Mouse (Mus musculus) embryonic fibroblast, embryonic 13.5 days (primary cell): ENCODE data around the gene Aldh8a1.

ENCODE experiments used
- CTCF ChIP-seq: IDR thresholded peaks from 2 replicates; pipeline ENCODE4 v1.5.1; 2011; ENCODE audit warnings: mild to moderate bottlenecking, control low read depth, low read length, moderate library complexity, borderline replicate concordance; ENCODE audit not compliant: insufficient read depth
- POLR2A ChIP-seq: IDR thresholded peaks from 2 replicates; pipeline ENCODE4 v1.6.1; 2011; ENCODE audit warnings: low read depth, mild to moderate bottlenecking, control low read depth, low read length, moderate library complexity

- no peak for TF ChIP-seq CTCF
- TF ChIP-seq POLR2A, result no peak
Observed at GRCm38 (mm10) chr10:21441690-21442089, 64.6 kb downstream of the Aldh8a1 start.
